Mouse (Mus musculus) stomach, embryonic 15.5 days (tissue): ENCODE results near the gene Ppm1h. TPM values are rescaled to one million over a fixed set of nuclear protein-coding genes. Genes with fewer than 3 reads are reported as not detected.

Experiments used
- ATAC-seq: fragments of 200-750 bp; cut with Nextera tagmentation; 2 replicates; pipeline ENCODE4 v1.8.0; 2017; ENCODE audit warnings: low read depth, moderate number of reproducible peaks, moderate TSS enrichment; ENCODE audit not compliant: insufficient read depth, low FRiP score
- H3K27ac ChIP-seq: fragments of 300-500 bp; sonication (generic); 2 replicates; pipeline ENCODE4 v1.5.1; 2015; ENCODE audit warnings: mild to moderate bottlenecking, inconsistent platforms
- H3K27me3 ChIP-seq: fragments of 300-500 bp; sonication (generic); replicated peaks from 2 replicates; pipeline ENCODE4 v1.6.1; 2015; ENCODE audit warnings: inconsistent platforms
- H3K36me3 ChIP-seq: fragments of 300-500 bp; sonication (generic); 2 replicates; pipeline ENCODE4 v1.6.1; 2015; ENCODE audit warnings: inconsistent platforms
- H3K4me1 ChIP-seq: fragments of 300-500 bp; sonication (generic); 2 replicates; pipeline ENCODE4 v1.6.1; 2015; ENCODE audit warnings: inconsistent platforms
- H3K4me2 ChIP-seq: fragments of 300-500 bp; sonication (generic); 2 replicates; pipeline ENCODE4 v1.6.1; 2015; ENCODE audit warnings: mild to moderate bottlenecking, inconsistent platforms
- H3K4me3 ChIP-seq: fragments of 300-500 bp; sonication (generic); replicated peaks from 2 replicates; pipeline ENCODE4 v1.5.1; 2015; ENCODE audit warnings: inconsistent platforms
- H3K9ac ChIP-seq: fragments of 300-500 bp; sonication (generic); 2 replicates; pipeline ENCODE4 v1.6.1; 2015; ENCODE audit warnings: inconsistent platforms
- H3K9me3 ChIP-seq: fragments of 300-500 bp; sonication (generic); 2 replicates; pipeline ENCODE4 v1.6.1; 2016; ENCODE audit warnings: inconsistent platforms
- WGBS: fragments of 180-500 bp; shearing (Covaris S2); methylation state at CpG from one replicate; pipeline ENCODE4 v1.1.7; 2015; 5-methylcytosine and 5-hydroxymethylcytosine counted together
- polyA plus RNA-seq: library from polyadenylated mRNA; unstranded; fragments of >200 nt; fragmentation: Nextera tagmentation; extraction: Ambion mirVana; gene quantifications from 2 replicates; pipeline ENCODE4 v1.2.1, GENCODE M21; 2015

Gene Ppm1h
- polyA plus RNA-seq, 1 experiment from 2014 or later = 13.2 TPM

DNA sequence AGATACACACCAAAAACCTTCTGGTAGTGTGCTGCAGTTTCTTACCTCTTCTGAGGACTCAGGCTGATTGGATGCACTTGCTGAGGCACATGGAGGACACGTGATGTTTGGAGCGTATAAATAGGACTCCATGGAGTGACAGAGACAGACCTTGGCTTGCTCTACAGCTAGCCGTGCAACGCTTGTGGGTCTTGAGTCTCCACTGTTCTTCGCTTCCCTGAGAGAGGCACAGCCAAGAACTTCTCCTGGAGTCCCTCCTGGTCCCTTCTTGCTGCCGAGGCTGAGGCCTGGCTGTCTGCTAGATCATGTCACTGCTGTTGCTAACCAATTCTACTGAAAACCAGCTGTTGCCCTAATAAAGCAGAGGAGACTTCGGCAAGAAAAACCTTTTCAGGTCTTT, 221.4 kb downstream of the Ppm1h start:
- Histone ChIP-seq H3K9ac (no peak overlapping the region), H3K27me3 (no peaks in the 10 kb centered on the region), H3K27ac (no peak overlapping the region), H3K36me3 (no peaks in the 10 kb centered on the region), H3K4me3 (no peak overlapping the region), H3K4me2 (no peak overlapping the region), H3K9me3 (no peaks in the 10 kb centered on the region), H3K4me1 (0 out of 2 replicates have a peak, but pooled peaks cover 2% of the 10 kb centered on the region)
- 61% methylated on average over 7 of the region's 7 CpGs for WGBS
- ATAC-seq = no peak

DNA sequence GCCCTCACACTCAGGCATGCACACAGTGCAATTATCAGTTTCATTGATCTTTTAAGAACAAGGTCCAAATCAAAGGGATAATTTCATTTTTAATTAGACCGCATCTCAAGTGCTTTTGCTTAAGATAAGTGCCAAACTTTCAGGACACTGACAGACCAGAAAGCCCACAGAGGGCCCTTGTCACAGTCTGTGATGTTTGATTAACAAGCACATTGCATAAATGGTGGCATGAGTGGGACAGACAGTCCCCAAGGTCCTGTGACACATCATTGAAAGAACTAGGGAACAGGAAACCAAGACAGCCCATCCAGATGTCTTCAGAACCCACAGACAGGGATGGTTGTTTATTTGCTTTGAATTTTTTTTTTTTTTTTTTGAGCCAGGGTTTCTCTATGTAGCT, 221.9 kb downstream of the Ppm1h start:
- Histone ChIP-seq H3K4me2 (no peak overlapping the region), H3K36me3 (no peaks in the 10 kb centered on the region), H3K4me1 (0 out of 2 replicates have a peak, but pooled peaks cover 2% of the 10 kb centered on the region), H3K27ac (no peak overlapping the region), H3K9me3 (no peaks in the 10 kb centered on the region), H3K9ac (no peak overlapping the region), H3K4me3 (no peak overlapping the region), H3K27me3 (no peaks in the 10 kb centered on the region)
- WGBS = 75% methylated on average over 1 of the region's 1 CpGs
- no peak for ATAC-seq

- no peaks in the 10 kb centered on the region for H3K36me3 ChIP-seq
- H3K9me3 ChIP-seq = no peaks in the 10 kb centered on the region
- 0 out of 2 replicates have a peak, but pooled peaks cover 2% of the 10 kb centered on the region for H3K4me1 ChIP-seq
- no peak overlapping the region for H3K4me2 ChIP-seq
- H3K27me3 ChIP-seq = no peaks in the 10 kb centered on the region
- H3K9ac ChIP-seq = no peak overlapping the region
- no peak overlapping the region for H3K4me3 ChIP-seq
- ATAC-seq = no peak
- no peak overlapping the region for H3K27ac ChIP-seq
- 73% methylated on average over 5 of the region's 5 CpGs for WGBS
These were observed 222.8 kb downstream of the Ppm1h start for GRCm38 (mm10) chr10:122901379-122901778.

- Histone ChIP-seq H3K9me3 (no peaks in the 10 kb centered on the region), H3K36me3 (no peaks in the 10 kb centered on the region), H3K27ac (no peak overlapping the region), H3K27me3 (no peaks in the 10 kb centered on the region), H3K9ac (no peak overlapping the region), H3K4me2 (no peak overlapping the region), H3K4me1 (peaks cover 25% of the 10 kb centered on the region), H3K4me3 (no peak overlapping the region)
- no peak for ATAC-seq
- WGBS = 84% methylated on average over 9 of the region's 9 CpGs
These were observed 231.0 kb downstream of the Ppm1h start for GRCm38 (mm10) chr10:122909406-122910032.

GRCm38 (mm10) chr10:122910798-122911225, 232.2 kb downstream of the Ppm1h start:
- no peaks in the 10 kb centered on the region for H3K9me3 ChIP-seq
- no peak overlapping the region for H3K4me3 ChIP-seq
- no peak for ATAC-seq
- H3K27me3 ChIP-seq = no peaks in the 10 kb centered on the region
- H3K9ac ChIP-seq = no peak overlapping the region
- H3K36me3 ChIP-seq = no peaks in the 10 kb centered on the region
- H3K4me2 ChIP-seq = no peak overlapping the region
- H3K4me1 ChIP-seq = peaks cover 25% of the 10 kb centered on the region
- WGBS = 44% methylated on average over 8 of the region's 8 CpGs
- peak overlapping the region; percentile 94 for H3K27ac ChIP-seq

- WGBS = 43% methylated on average over 8 of the region's 8 CpGs
- Histone ChIP-seq H3K4me1 (peaks cover 25% of the 10 kb centered on the region), H3K4me3 (no peak overlapping the region), H3K27me3 (no peaks in the 10 kb centered on the region), H3K9me3 (no peaks in the 10 kb centered on the region), H3K9ac (no peak overlapping the region), H3K36me3 (no peaks in the 10 kb centered on the region), H3K27ac (peak overlapping the region; percentile 94), H3K4me2 (peak overlapping the region; percentile 22)
- peak; percentile 29; the same call in 1 of the 2 replicates for ATAC-seq
These were observed 233.1 kb downstream of the Ppm1h start for GRCm38 (mm10) chr10:122911668-122912067.

DNA sequence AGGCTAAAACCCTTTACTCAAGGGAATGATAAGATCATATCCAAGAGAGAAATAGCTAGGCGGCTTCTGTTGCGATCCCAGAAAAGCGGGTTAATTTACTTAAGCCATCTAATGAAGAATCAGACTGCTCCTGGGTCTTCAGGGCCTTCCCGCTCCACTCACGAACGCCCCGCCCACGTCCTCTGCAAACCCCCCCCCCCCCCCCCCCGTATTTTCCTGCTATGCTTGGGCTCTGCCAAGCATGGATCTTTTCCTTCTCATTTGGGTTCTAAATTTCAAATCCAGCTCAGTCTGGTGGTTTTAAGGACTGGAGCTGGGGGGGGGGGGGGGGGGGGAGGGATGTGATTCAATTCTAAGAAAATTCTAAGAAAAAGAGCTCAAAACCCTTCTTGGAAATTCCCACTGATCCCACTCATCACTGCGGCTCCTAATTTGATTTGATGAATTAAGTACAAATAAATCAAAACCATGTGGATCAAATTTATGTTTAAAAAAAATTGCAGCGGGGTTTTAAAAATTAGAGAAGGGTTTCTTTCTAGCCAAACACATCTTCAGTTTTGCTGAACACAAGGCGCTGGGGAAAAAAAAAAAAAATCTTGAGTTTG, 233.6 kb downstream of the Ppm1h start:
- Histone ChIP-seq H3K27ac (peak overlapping the region; percentile 94), H3K4me3 (no peak overlapping the region), H3K36me3 (no peaks in the 10 kb centered on the region), H3K9ac (no peak overlapping the region), H3K27me3 (no peaks in the 10 kb centered on the region), H3K4me1 (peaks cover 25% of the 10 kb centered on the region), H3K4me2 (peak overlapping the region; percentile 37), H3K9me3 (no peaks in the 10 kb centered on the region)
- WGBS = 20% methylated on average over 11 of the region's 12 CpGs
- ATAC-seq = no peak

GRCm38 (mm10) chr10:122912701-122913368, 234.3 kb downstream of the Ppm1h start:
- WGBS = 11% methylated on average over 19 of the region's 19 CpGs
- Histone ChIP-seq H3K4me3 (no peak overlapping the region), H3K9ac (no peak overlapping the region), H3K4me1 (peaks cover 25% of the 10 kb centered on the region), H3K9me3 (no peaks in the 10 kb centered on the region), H3K27me3 (no peaks in the 10 kb centered on the region), H3K36me3 (no peaks in the 10 kb centered on the region), H3K27ac (peak overlapping the region; percentile 94), H3K4me2 (peak overlapping the region; percentile 37)
- peak; percentile 75 for ATAC-seq

DNA sequence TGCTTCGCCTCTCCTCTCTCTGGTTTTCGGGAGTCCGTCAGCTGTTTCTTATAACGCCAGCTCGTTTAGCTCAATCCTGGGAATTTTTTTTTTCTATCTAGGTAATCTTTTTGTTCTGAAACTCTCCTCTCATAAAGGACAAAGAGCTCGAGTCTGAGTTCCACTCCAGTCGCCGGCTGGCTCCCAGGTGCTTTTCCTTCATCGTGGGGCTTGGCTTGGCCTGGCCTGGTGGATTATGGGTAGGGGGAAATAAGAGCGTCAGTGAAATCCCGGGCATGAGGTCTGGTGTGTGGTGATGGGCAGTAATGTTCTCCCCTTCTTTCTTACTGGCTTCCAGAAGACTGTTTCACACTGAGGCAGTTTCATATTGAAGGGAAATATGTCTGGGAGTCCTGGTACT, 234.8 kb downstream of the Ppm1h start:
- Histone ChIP-seq H3K27me3 (no peaks in the 10 kb centered on the region), H3K36me3 (no peaks in the 10 kb centered on the region), H3K9me3 (no peaks in the 10 kb centered on the region), H3K4me2 (peak overlapping the region; percentile 37; the same call in 1 of the 2 replicates), H3K27ac (peak overlapping the region; percentile 94), H3K9ac (no peak overlapping the region), H3K4me1 (peaks cover 25% of the 10 kb centered on the region), H3K4me3 (no peak overlapping the region)
- 39% methylated on average over 11 of the region's 11 CpGs for WGBS
- ATAC-seq = no peak

- 71% methylated on average over 8 of the region's 8 CpGs for WGBS
- Histone ChIP-seq H3K9ac (no peak overlapping the region), H3K27ac (no peak overlapping the region)
These were observed 237.3 kb downstream of the Ppm1h start for GRCm38 (mm10) chr10:122915905-122916304.

DNA sequence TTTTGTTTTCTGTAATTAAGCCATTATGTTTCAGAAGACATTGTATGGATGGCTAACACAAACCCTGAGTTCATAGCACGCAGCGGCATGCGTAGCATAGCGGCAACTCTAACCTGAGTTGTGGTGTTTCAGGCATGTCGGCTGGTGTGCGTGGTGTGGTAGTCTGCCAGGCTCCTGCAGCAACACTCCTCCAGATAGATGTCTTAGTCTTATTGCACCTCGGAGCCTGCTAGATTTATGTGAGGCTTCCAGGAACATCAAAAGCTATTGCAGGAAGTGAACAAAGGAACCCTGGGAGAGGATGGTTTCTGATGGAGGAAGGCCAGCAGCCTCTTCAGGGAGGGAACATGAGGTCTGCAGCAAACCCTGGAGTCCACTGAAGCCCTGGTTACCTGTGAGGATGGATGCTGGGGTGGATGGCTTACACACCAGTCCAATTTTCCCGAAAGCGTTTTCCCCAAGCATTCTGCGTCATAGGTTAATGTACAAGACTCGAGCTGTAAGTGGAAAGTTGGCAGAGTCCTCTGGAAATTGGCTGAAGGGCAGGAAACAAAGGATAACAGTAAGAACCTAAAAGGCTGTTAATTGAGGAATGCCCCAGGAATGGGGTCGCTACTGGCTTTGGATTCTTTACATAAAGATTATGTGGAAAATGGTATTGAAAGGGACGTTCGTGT, 239.2 kb downstream of the Ppm1h start:
- H3K9me3 ChIP-seq = no peaks in the 10 kb centered on the region
- no peaks in the 10 kb centered on the region for H3K27me3 ChIP-seq
- no peak overlapping the region for H3K4me2 ChIP-seq
- 73% methylated on average over 14 of the region's 14 CpGs for WGBS
- no peak overlapping the region for H3K27ac ChIP-seq
- peaks cover 12% of the 10 kb centered on the region for H3K4me1 ChIP-seq
- H3K36me3 ChIP-seq = no peaks in the 10 kb centered on the region
- no peak for ATAC-seq
- H3K4me3 ChIP-seq = no peak overlapping the region
- no peak overlapping the region for H3K9ac ChIP-seq

More at GRCm38 (mm10) chr10:122915905-122916304, 237.3 kb downstream of the Ppm1h start:
- ATAC-seq = no peak
- no peaks in the 10 kb centered on the region for H3K27me3 ChIP-seq
- no peak overlapping the region for H3K4me2 ChIP-seq
- no peaks in the 10 kb centered on the region for H3K36me3 ChIP-seq
- no peaks in the 10 kb centered on the region for H3K9me3 ChIP-seq
- peaks cover 22% of the 10 kb centered on the region for H3K4me1 ChIP-seq
- H3K4me3 ChIP-seq = no peak overlapping the region

GRCm38 (mm10) chr10:122918325-122918694, 239.7 kb downstream of the Ppm1h start:
- ATAC-seq = no peak
- Histone ChIP-seq H3K4me2 (no peak overlapping the region), H3K9ac (no peak overlapping the region), H3K9me3 (no peaks in the 10 kb centered on the region), H3K27me3 (no peaks in the 10 kb centered on the region), H3K4me3 (no peak overlapping the region), H3K4me1 (peaks cover 7% of the 10 kb centered on the region), H3K36me3 (no peaks in the 10 kb centered on the region), H3K27ac (no peak overlapping the region)
- 84% methylated on average over 9 of the region's 9 CpGs for WGBS
